Mouse (Mus musculus) stomach, embryonic 14.5 days (tissue): ENCODE results near the gene Tm9sf4. TPM values are rescaled to one million over a fixed set of nuclear protein-coding genes. Genes with fewer than 3 reads are reported as not detected.

Source experiments
- ATAC-seq: fragments of 200-750 bp; cut with Nextera tagmentation; 2 replicates; pipeline ENCODE4 v1.8.0; 2017; ENCODE audit warnings: low read depth, moderate TSS enrichment; ENCODE audit not compliant: insufficient number of reproducible peaks, insufficient read depth, low FRiP score
- H3K27ac ChIP-seq: fragments of 300-500 bp; sonication (generic); 2 replicates; pipeline ENCODE4 v1.5.1; 2014; ENCODE audit warnings: mild to moderate bottlenecking, low read length, moderate library complexity, mixed read lengths
- H3K27me3 ChIP-seq: fragments of 300-500 bp; sonication (generic); 2 replicates; pipeline ENCODE4 v1.6.1; 2014; ENCODE audit warnings: low read length, control low read depth, mixed read lengths; ENCODE audit not compliant: control insufficient read depth, insufficient read depth
- H3K36me3 ChIP-seq: fragments of 300-500 bp; sonication (generic); 2 replicates; pipeline ENCODE4 v1.6.1; 2014; ENCODE audit warnings: mild to moderate bottlenecking, control low read depth, low read length, moderate library complexity, mixed read lengths; ENCODE audit not compliant: control insufficient read depth, insufficient read depth
- H3K4me1 ChIP-seq: fragments of 300-500 bp; sonication (generic); 2 replicates; pipeline ENCODE4 v1.6.1; 2014; ENCODE audit warnings: low read length, control low read depth, mixed read lengths; ENCODE audit not compliant: control insufficient read depth, insufficient read depth
- H3K4me2 ChIP-seq: fragments of 300-500 bp; sonication (generic); replicated peaks from 2 replicates; pipeline ENCODE4 v1.6.1; 2014; ENCODE audit warnings: low read depth, low read length, control low read depth
- H3K4me3 ChIP-seq: fragments of 300-500 bp; sonication (generic); 2 replicates; pipeline ENCODE4 v1.5.1; 2014; ENCODE audit warnings: low read depth, low read length, control low read depth
- H3K9ac ChIP-seq: fragments of 300-500 bp; sonication (generic); replicated peaks from 2 replicates; pipeline ENCODE4 v1.6.1; 2014; ENCODE audit warnings: low read depth, mild to moderate bottlenecking, control low read depth, low read length, moderate library complexity, mixed read lengths
- H3K9me3 ChIP-seq: fragments of 300-500 bp; sonication (generic); 2 replicates; pipeline ENCODE4 v1.6.1; 2016; ENCODE audit warnings: low read depth, low read length, control low read depth; ENCODE audit not compliant: control insufficient read depth
- WGBS: fragments of 180-500 bp; shearing (Covaris S2); extraction: QIAGEN DNeasy Blood & Tissue Kit; methylation state at CpG from one replicate; pipeline ENCODE4 v1.1.7; 2014; 5-methylcytosine and 5-hydroxymethylcytosine counted together
- polyA plus RNA-seq: library from polyadenylated mRNA; unstranded; fragments of >200 nt; fragmentation: Nextera tagmentation; extraction: Ambion mirVana; gene quantifications from 2 replicates; pipeline ENCODE4 v1.2.1, GENCODE M21; 2014

Tm9sf4 gene
- polyA plus RNA-seq, result 92.1 and 111 TPM in 2 replicates

- Histone ChIP-seq H3K36me3 (peaks cover 3% of the 10 kb centered on the region; the same call in 1 of the 2 replicates), H3K27ac (peak within 1 kb of the TSS; percentile 89), H3K4me2 (peak within 1 kb of the TSS; percentile 90), H3K27me3 (no peaks in the 10 kb centered on the region), H3K4me1 (peaks cover 10% of the 10 kb centered on the region; the same call in 1 of the 2 replicates), H3K4me3 (peak within 1 kb of the TSS; percentile 97), H3K9me3 (no peaks in the 10 kb centered on the region), H3K9ac (peak within 1 kb of the TSS; percentile 84)
- 10% methylated on average over 34 of the region's 34 CpGs for WGBS
- peak; percentile 88 for ATAC-seq
Observed at GRCm38 (mm10) chr2:153160844-153161683, at the start of gene Tm9sf4. Tm9sf4 (plus strand) TSS chr2:153161303.

GRCm38 (mm10) chr2:153115679-153116081, 45.4 kb upstream of the Tm9sf4 start:
- ATAC-seq, result no peak
- Histone ChIP-seq H3K4me3 (no peak overlapping the region), H3K9ac (no peak overlapping the region), H3K4me1 (no peaks in the 10 kb centered on the region), H3K27ac (no peak overlapping the region), H3K4me2 (no peak overlapping the region), H3K36me3 (no peaks in the 10 kb centered on the region), H3K9me3 (no peaks in the 10 kb centered on the region), H3K27me3 (no peaks in the 10 kb centered on the region)
- WGBS, result 70% methylated on average over 4 of the region's 4 CpGs

GRCm38 (mm10) chr2:153117051-153117486, 44.0 kb upstream of the Tm9sf4 start:
- Histone ChIP-seq H3K36me3 (no peaks in the 10 kb centered on the region), H3K9ac (no peak overlapping the region), H3K27me3 (no peaks in the 10 kb centered on the region), H3K4me3 (no peak overlapping the region), H3K27ac (no peak overlapping the region), H3K9me3 (no peaks in the 10 kb centered on the region), H3K4me2 (no peak overlapping the region), H3K4me1 (no peaks in the 10 kb centered on the region)
- no peak for ATAC-seq
- 77% methylated on average over 7 of the region's 7 CpGs for WGBS

DNA sequence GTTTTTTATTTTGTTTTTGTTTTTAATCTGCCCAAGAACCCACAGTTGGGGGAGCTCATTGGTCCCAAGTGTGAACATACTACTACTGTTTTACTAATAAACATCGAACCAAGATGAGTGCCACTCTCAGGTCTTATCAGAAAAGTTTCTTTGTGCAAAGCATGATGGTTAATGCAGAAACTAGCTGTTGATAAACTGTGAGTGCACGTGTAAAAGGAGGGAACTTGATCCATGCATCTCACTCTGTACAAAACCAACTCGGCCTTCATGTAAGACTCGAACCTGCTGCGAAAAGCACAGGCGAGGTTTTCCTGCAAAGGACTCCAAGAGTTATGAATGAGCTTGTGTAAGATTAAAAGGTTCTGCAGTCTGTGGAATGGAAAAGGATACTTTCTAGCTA, 41.6 kb upstream of the Tm9sf4 start:
- Histone ChIP-seq H3K4me2 (no peak overlapping the region), H3K36me3 (no peaks in the 10 kb centered on the region), H3K27ac (no peak overlapping the region), H3K4me3 (no peak overlapping the region), H3K9me3 (no peaks in the 10 kb centered on the region), H3K27me3 (no peaks in the 10 kb centered on the region), H3K4me1 (no peaks in the 10 kb centered on the region), H3K9ac (no peak overlapping the region)
- no peak for ATAC-seq
- 85% methylated on average over 6 of the region's 6 CpGs for WGBS

DNA sequence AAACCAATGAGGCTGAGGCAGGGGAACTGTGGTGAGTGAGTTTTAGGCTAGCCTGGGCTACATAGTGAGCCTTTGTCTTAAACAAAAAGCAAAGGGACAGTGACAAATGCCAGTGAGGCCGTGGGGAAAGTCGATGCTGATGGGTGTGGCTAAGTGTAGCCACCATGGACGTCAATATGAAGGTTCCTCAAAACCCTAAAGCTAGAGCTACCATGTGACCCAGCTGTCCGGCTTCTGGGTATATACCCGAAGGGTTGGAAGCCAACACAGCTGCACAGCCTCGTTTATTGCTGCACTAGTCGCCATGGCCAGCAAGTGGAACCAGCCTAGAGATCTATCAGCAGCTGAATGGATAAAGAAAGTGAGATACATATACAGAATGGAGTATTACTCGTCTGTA, 41.0 kb upstream of the Tm9sf4 start:
- ATAC-seq, result no peak
- Histone ChIP-seq H3K4me1 (no peaks in the 10 kb centered on the region), H3K4me2 (no peak overlapping the region), H3K27me3 (no peaks in the 10 kb centered on the region), H3K27ac (no peak overlapping the region), H3K4me3 (no peak overlapping the region), H3K9ac (no peak overlapping the region), H3K36me3 (no peaks in the 10 kb centered on the region), H3K9me3 (no peaks in the 10 kb centered on the region)
- WGBS, result 65% methylated on average over 8 of the region's 8 CpGs

GRCm38 (mm10) chr2:153121821-153122615, 39.1 kb upstream of the Tm9sf4 start:
- H3K27me3 ChIP-seq, result no peaks in the 10 kb centered on the region
- no peak overlapping the region for H3K9ac ChIP-seq
- 76% methylated on average over 8 of the region's 8 CpGs for WGBS
- no peak for ATAC-seq
- no peaks in the 10 kb centered on the region for H3K36me3 ChIP-seq
- H3K4me3 ChIP-seq, result no peak overlapping the region
- H3K27ac ChIP-seq, result no peak overlapping the region
- H3K4me2 ChIP-seq, result no peak overlapping the region
- H3K9me3 ChIP-seq, result no peaks in the 10 kb centered on the region
- no peaks in the 10 kb centered on the region for H3K4me1 ChIP-seq

GRCm38 (mm10) chr2:153122701-153123100, 38.4 kb upstream of the Tm9sf4 start:
- no peak for ATAC-seq
- H3K9me3 ChIP-seq, result no peaks in the 10 kb centered on the region
- H3K27ac ChIP-seq, result no peak overlapping the region
- no peaks in the 10 kb centered on the region for H3K27me3 ChIP-seq
- H3K36me3 ChIP-seq, result no peaks in the 10 kb centered on the region
- no peak overlapping the region for H3K9ac ChIP-seq
- no peaks in the 10 kb centered on the region for H3K4me1 ChIP-seq
- H3K4me3 ChIP-seq, result no peak overlapping the region
- H3K4me2 ChIP-seq, result no peak overlapping the region
- WGBS, result 90% methylated on average over 7 of the region's 7 CpGs

DNA sequence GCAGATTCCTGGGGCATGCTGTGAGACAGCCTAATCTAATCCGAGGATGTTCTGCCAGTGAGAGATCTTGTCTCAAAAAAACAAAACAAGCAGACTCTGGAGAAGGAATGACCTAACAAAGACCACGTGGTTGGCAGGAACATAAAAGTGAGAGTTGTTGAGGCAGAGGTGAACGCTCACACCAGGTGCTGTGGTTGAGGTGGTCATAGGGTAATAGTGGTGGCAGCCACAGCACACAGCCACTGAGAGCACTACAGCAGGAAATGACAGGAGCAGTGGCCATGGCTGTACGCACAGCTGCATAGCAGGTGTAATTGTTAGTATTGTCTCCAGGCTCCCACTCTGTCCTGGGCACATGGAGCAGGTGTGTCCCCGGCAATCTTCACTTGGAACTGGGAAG, 35.2 kb upstream of the Tm9sf4 start:
- H3K27ac ChIP-seq, result no peak overlapping the region
- 42% methylated on average over 5 of the region's 5 CpGs for WGBS
- no peaks in the 10 kb centered on the region for H3K4me1 ChIP-seq
- no peaks in the 10 kb centered on the region for H3K9me3 ChIP-seq
- no peaks in the 10 kb centered on the region for H3K27me3 ChIP-seq
- no peak overlapping the region for H3K9ac ChIP-seq
- H3K4me2 ChIP-seq, result no peak overlapping the region
- no peak overlapping the region for H3K4me3 ChIP-seq
- ATAC-seq, result no peak
- H3K36me3 ChIP-seq, result no peaks in the 10 kb centered on the region
